Mouse (Mus musculus) Muller cell, postnatal 12 days (primary cell): ENCODE measurements at regions not wholly inside any gene's neighbourhood (a gene's known extent, or its start where the extent isn't known, plus 50 kb on each side); places are given as distances from the start of the nearest gene placed in this dataset.
"Not testable (repeated sequence)": the region's sequence is repeated elsewhere in the genome, so short reads cannot be mapped to it uniquely, and the experiment has no call there.

Experiments used
- DNase-seq: peaks from one replicate; pipeline ENCODE4 v3.0.0-alpha.2; 2015; ENCODE audit errors: inconsistent ontology term

DNA sequence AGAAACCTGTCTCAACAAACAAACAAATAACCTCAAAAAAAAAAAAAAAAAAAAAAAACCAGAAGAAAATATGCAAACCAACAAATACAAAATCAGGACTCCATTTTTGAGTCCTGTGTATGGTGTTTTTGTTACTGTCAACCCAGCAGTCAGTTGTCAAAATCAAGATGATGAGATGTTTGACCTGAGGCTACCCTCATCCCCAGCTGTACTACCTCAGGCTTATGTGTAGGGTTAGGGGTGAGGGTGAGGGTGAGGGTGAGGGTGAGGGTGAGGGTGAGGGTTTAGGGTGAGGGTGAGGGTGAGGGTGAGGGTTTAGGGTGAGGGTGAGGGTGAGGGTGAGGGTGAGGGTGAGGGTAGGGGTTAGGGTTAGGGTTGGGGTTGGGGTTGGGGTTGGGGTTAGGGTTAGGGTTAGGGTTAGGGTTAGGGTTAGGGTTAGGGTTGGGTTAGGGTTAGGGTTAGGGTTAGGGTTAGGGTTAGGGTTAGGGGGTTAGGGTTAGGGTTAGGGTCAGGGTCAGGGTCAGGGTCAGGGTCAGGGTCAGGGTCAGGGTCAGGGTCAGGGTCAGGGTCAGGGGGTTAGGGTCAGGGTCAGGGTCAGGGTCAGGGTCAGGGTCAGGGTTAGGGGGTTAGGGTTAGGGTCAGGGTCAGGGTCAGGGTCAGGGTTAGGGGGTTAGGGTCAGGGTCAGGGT is 97.0 kb upstream of the Vmn2r87 start:
- DNase-seq = not testable (repeated sequence)

DNA sequence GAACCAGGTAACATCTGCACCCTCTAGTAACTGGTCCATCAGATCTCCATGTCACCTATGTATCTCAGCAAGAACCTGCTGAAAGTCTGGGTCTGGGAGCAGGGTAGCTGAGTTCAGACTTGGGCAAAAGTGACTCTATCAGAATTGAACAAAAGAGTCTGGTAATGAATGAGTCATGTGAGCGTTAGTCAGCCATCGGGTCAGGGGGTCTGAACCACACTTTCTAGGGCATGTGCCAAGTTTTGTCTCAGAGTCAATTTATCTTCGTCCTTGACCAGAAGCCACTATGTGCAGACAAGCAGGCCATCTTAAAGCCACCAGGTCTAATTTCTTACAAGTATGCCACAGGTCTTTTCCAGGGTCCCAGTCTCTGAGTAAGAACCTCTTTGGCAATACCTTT is 69.2 kb upstream of the Vmn2r87 start:
- DNase-seq = peak; percentile 43

DNA sequence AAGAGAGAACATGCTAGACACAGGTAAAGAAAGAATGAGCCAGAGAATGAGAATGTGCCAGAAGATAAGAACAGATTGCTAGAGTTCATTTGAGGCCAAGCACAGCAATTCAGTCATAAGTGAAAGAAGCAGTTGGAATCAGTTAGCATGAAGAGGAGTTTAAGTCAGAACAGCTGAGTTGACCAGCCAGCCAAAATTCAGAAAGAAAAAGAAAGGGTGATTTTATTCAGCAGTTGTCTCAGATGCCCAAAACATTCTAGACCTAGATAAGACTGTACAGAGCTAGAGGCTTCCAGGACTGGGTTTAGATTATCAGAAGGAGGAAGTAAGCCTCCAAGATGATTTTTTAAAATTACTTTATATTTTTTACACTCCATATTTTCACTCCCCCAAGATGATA is 51.4 kb upstream of the Vmn2r87 start:
- no peak for DNase-seq
